Mouse (Mus musculus): ENCODE data around the gene Ptpn20. TPM values are rescaled to one million over a fixed set of nuclear protein-coding genes. Genes with fewer than 3 reads are reported as not detected.

Gene Ptpn20
- total RNA-seq, 2 experiments from 2014 or later, result 0.81 to 0.85 TPM

GRCm38 (mm10) chr14:33666301-33666700, 77.3 kb downstream of the Ptpn20 start:
- no peak for DNase-seq (ENCODE audit: low spot score in 2 of 2)
- intact Hi-C loops (cut with DNase I), result no loop called here

- intact Hi-C loops (cut with DNase I), result loop anchor here (5.0 kb wide), 1 partner anchor 262 kb away; no protein-coding TSS in a partner anchor
- no peak for DNase-seq (ENCODE audit: low spot score in 2 of 2)
Measured at GRCm38 (mm10) chr14:33669891-33670290, 80.9 kb downstream of the Ptpn20 start.

- DNase-seq (ENCODE audit: low spot score in 2 of 2), result peak; percentile 40 to 64
- intact Hi-C loops (cut with DNase I), result loop anchor here (5.0 kb wide), 1 partner anchor 259 kb away; no protein-coding TSS in a partner anchor
Measured at GRCm38 (mm10) chr14:33673350-33674087, 84.5 kb downstream of the Ptpn20 start.

GRCm38 (mm10) chr14:33677996-33678395, 89.0 kb downstream of the Ptpn20 start:
- intact Hi-C loops (cut with DNase I), result no loop called here

GRCm38 (mm10) chr14:33678740-33679139, 89.7 kb downstream of the Ptpn20 start:
- intact Hi-C loops (cut with DNase I), result no loop called here
- no peak for DNase-seq (ENCODE audit: low spot score in 2 of 2)

More at GRCm38 (mm10) chr14:33677996-33678395, 89.0 kb downstream of the Ptpn20 start:
- no peak for DNase-seq (ENCODE audit: low spot score in 2 of 2)

GRCm38 (mm10) chr14:33680621-33681020, 91.6 kb downstream of the Ptpn20 start:
- DNase-seq (ENCODE audit: low spot score in 2 of 2), result no peak
- intact Hi-C loops (cut with DNase I), result no loop called here

GRCm38 (mm10) chr14:33682768-33683167, 93.8 kb downstream of the Ptpn20 start:
- no peak for DNase-seq (ENCODE audit: low spot score in 2 of 2)
- intact Hi-C loops (cut with DNase I), result no loop called here

GRCm38 (mm10) chr14:33683701-33684100, 94.7 kb downstream of the Ptpn20 start:
- peak; percentile 12 to 14 for DNase-seq (ENCODE audit: low spot score in 2 of 2)
- intact Hi-C loops (cut with DNase I), result no loop called here

- no peak for DNase-seq (ENCODE audit: low spot score in 2 of 2)
- intact Hi-C loops (cut with DNase I), result no loop called here
Measured at GRCm38 (mm10) chr14:33687444-33688028, 98.5 kb downstream of the Ptpn20 start.

- intact Hi-C loops (cut with DNase I), result no loop called here
- DNase-seq (ENCODE audit: low spot score in 2 of 2), result peak; percentile 35 to 68
Measured at GRCm38 (mm10) chr14:33689044-33689443, 100.0 kb downstream of the Ptpn20 start.

Other genes with a start within 250 kb of the Ptpn20 start
- gene Mapk8, start 142.0 kb upstream of the Ptpn20 start, total RNA-seq (2021), result 100 to 1,000 TPM; 142 to 150 TPM
- gene Frmpd2, start 117.5 kb upstream of the Ptpn20 start, total RNA-seq (2021), result 1 to 10 TPM; 1.2 to 1.6 TPM

All from left cerebral cortex, postnatal 14 days (tissue).